7 mouse cellular contexts compared by ENCODE assay signal in the genomic region with DNA sequence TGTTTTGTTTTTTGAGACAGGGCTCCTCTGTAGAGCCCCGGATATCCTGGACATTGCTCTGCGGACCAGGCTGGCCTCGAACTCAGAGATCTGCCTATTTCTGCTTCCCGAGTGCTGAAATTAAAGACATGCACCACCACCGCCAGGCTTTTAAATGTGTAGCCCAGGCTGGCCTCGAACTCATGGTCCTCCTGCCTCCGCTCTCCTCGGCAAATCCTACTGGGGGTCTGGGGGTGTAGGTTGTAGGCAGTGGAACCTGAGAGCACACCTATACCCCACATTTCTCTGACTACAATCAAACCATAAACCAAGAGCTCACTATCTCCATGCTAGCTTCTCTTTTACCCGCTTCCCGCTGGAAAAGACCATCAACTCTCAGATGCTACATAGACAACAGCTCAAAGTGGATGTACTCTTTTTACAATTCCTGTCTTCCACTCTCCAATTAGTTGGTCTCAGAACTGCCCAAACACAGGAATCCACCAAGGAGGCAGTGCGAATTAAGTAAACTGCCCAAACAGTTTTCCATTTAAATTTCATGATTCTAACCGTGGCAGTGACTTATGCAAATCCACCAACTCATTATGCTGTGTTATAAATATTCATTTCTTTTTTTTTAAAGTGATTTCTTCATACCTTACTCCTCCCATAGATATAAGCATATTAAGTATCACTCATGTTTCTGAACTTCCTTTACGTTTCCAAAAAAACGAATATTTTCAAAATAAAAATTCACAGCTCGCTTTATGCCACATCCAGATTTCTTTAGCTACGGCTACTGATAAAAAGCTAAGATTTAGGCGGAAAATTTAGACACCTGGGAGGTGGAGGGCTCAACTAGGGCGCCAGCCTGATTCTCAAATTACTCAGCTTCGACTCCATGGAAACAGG. TPM values are rescaled to one million over a fixed set of nuclear protein-coding genes. Genes with fewer than 3 reads are reported as not detected.
DNase-seq lines count a peak whose midpoint lies in the region; ATAC-seq and TF ChIP-seq lines count a peak whose summit lies in the region.

No protein-coding gene starts in this region.

- TF ChIP-seq CTCF in lung, postnatal 0 days (IDR thresholded peaks at IDR 0.05): no peak

- no peak for ATAC-seq in lung, postnatal 0 days
- ATAC-seq in forebrain, embryonic 11.5 days (replicated peaks; ENCODE audit: low FRiP score): no peak
- ATAC-seq in limb, embryonic 11.5 days (ENCODE audit: insufficient number of reproducible peaks, low FRiP score, low TSS enrichment, low read depth): no peak
- ATAC-seq in stomach, embryonic 14.5 days (ENCODE audit: insufficient number of reproducible peaks, insufficient read depth, low FRiP score, low read depth): no peak

- peak overlapping the region; percentile 85 for H3K27ac ChIP-seq in lung, postnatal 0 days (ENCODE audit: low read length)
- peak overlapping the region; percentile 74; the same call in 1 of the 2 replicates for H3K27ac ChIP-seq in forebrain, embryonic 11.5 days (ENCODE audit: low read depth, low read length)
- peak overlapping the region; percentile 82; the same call in 1 of the 2 replicates for H3K27ac ChIP-seq in limb, embryonic 11.5 days (replicated peaks; ENCODE audit: low read depth, low read length)
- H3K27ac ChIP-seq in stomach, embryonic 14.5 days (ENCODE audit: low read length): peak overlapping the region; percentile 91; the same call in 1 of the 2 replicates

- peak overlapping the region; percentile 79 for H3K4me3 ChIP-seq in lung, postnatal 0 days (ENCODE audit: low read depth, low read length)
- H3K4me3 ChIP-seq in forebrain, embryonic 11.5 days (ENCODE audit: low read depth, low read length): peak overlapping the region; percentile 74
- peak overlapping the region; percentile 78 for H3K4me3 ChIP-seq in limb, embryonic 11.5 days (ENCODE audit: low read depth, low read length)
- peak overlapping the region; percentile 87 for H3K4me3 ChIP-seq in stomach, embryonic 14.5 days (ENCODE audit: low read depth, low read length)

- DNase-seq in lung, postnatal 0 days (ENCODE audit: low spot score): peak; percentile 53
- DNase-seq in lung, postnatal 4 days: no peak
- DNase-seq in forebrain, embryonic 11.5 days (ENCODE audit: low spot score): no peak
- DNase-seq in limb, embryonic 11.5 days (ENCODE audit: low spot score): no peak
- no peak for DNase-seq in left cerebral cortex, postnatal 4 days
- DNase-seq in ovary, adult 18-20 months (ENCODE audit: low spot score): no peak

- no peaks in the 10 kb centered on the region for H3K36me3 ChIP-seq in lung, postnatal 0 days (ENCODE audit: insufficient read depth, low read length)
- H3K36me3 ChIP-seq in forebrain, embryonic 11.5 days (ENCODE audit: control insufficient read depth, insufficient read depth, low read length): no peaks in the 10 kb centered on the region
- no peaks in the 10 kb centered on the region for H3K36me3 ChIP-seq in limb, embryonic 11.5 days (ENCODE audit: control insufficient read depth, insufficient read depth, low read length)
- no peaks in the 10 kb centered on the region for H3K36me3 ChIP-seq in stomach, embryonic 14.5 days (ENCODE audit: control insufficient read depth, insufficient read depth, low read length)

- H3K4me2 ChIP-seq in lung, postnatal 0 days (replicated peaks; ENCODE audit: low read depth, low read length): peak overlapping the region; percentile 77
- peak overlapping the region; percentile 66 for H3K4me2 ChIP-seq in forebrain, embryonic 11.5 days (ENCODE audit: low read depth, low read length, severe bottlenecking)
- H3K4me2 ChIP-seq in limb, embryonic 11.5 days (ENCODE audit: low read depth, severe bottlenecking): peak overlapping the region; percentile 59
- peak overlapping the region; percentile 57 for H3K4me2 ChIP-seq in stomach, embryonic 14.5 days (replicated peaks; ENCODE audit: low read depth, low read length)

- no peak for TF ChIP-seq EP300 in lung, postnatal 0 days (IDR thresholded peaks at IDR 0.05)

- WGBS in lung, postnatal 0 days: 38% methylated on average over 19 of the region's 19 CpGs
- 44% methylated on average over 19 of the region's 19 CpGs for WGBS in forebrain, embryonic 11.5 days
- 47% methylated on average over 19 of the region's 19 CpGs for WGBS in limb, embryonic 11.5 days
- 44% methylated on average over 19 of the region's 19 CpGs for WGBS in stomach, embryonic 14.5 days

- peak overlapping the region; percentile 71 for H3K9ac ChIP-seq in lung, postnatal 0 days (replicated peaks; ENCODE audit: low read depth)
- peak overlapping the region; percentile 78 for H3K9ac ChIP-seq in forebrain, embryonic 11.5 days (ENCODE audit: low read length)
- H3K9ac ChIP-seq in limb, embryonic 11.5 days (ENCODE audit: low read length): peak overlapping the region; percentile 85
- H3K9ac ChIP-seq in stomach, embryonic 14.5 days (replicated peaks; ENCODE audit: low read depth, low read length): peak overlapping the region; percentile 87

- no peaks in the 10 kb centered on the region for H3K9me3 ChIP-seq in lung, postnatal 0 days (ENCODE audit: low read length)
- H3K9me3 ChIP-seq in forebrain, embryonic 11.5 days (ENCODE audit: control insufficient read depth, low read length): no peaks in the 10 kb centered on the region
- no peaks in the 10 kb centered on the region for H3K9me3 ChIP-seq in limb, embryonic 11.5 days (ENCODE audit: control insufficient read depth, low read length)
- H3K9me3 ChIP-seq in stomach, embryonic 14.5 days (ENCODE audit: control insufficient read depth, low read depth, low read length): no peaks in the 10 kb centered on the region

- H3K27me3 ChIP-seq in lung, postnatal 0 days (replicated peaks; ENCODE audit: insufficient read depth, low read length): no peaks in the 10 kb centered on the region
- H3K27me3 ChIP-seq in forebrain, embryonic 11.5 days (ENCODE audit: control insufficient read depth, insufficient read depth, low read length): no peaks in the 10 kb centered on the region
- H3K27me3 ChIP-seq in limb, embryonic 11.5 days (ENCODE audit: control insufficient read depth, insufficient read depth, low read length): no peaks in the 10 kb centered on the region
- H3K27me3 ChIP-seq in stomach, embryonic 14.5 days (ENCODE audit: control insufficient read depth, insufficient read depth, low read length): no peaks in the 10 kb centered on the region

- H3K4me1 ChIP-seq in lung, postnatal 0 days (ENCODE audit: insufficient read depth, low read depth, low read length): peaks cover 17% of the 10 kb centered on the region
- peaks cover 11% of the 10 kb centered on the region; the same call in 1 of the 2 replicates for H3K4me1 ChIP-seq in forebrain, embryonic 11.5 days (replicated peaks; ENCODE audit: control insufficient read depth, insufficient read depth, low read length)
- H3K4me1 ChIP-seq in limb, embryonic 11.5 days (ENCODE audit: control insufficient read depth, insufficient read depth, low read length): peaks cover 9% of the 10 kb centered on the region
- peaks cover 17% of the 10 kb centered on the region for H3K4me1 ChIP-seq in stomach, embryonic 14.5 days (ENCODE audit: control insufficient read depth, insufficient read depth, low read length)

- intact Hi-C loops in left cerebral cortex, postnatal 4 days (cut with DNase I): no loop called here

RNA-seq across cellular contexts. Expression of a gene that starts 0.9 kb away (rescaled TPM):
- polyA plus RNA-seq in lung, postnatal 0 days (2015; fragmentation: Nextera tagmentation; extraction: Ambion mirVana): 6.9 and 7.3 TPM in 2 replicates
- polyA plus RNA-seq in forebrain, embryonic 11.5 days (2014; fragmentation: Nextera tagmentation; extraction: Ambion mirVana): 19.7 and 21.7 TPM in 2 replicates
- polyA plus RNA-seq in limb, embryonic 11.5 days (2014; fragmentation: Nextera tagmentation; extraction: Ambion mirVana): 22.6 and 26.3 TPM in 2 replicates
- 16.1 and 16.2 TPM in 2 replicates for polyA plus RNA-seq in stomach, embryonic 14.5 days (2014; fragmentation: Nextera tagmentation; extraction: Ambion mirVana)
- total RNA-seq in left cerebral cortex, postnatal 4 days (2021): 10 to 100 TPM; 12.9 to 14.7 TPM
